Mouse (Mus musculus) cerebellum, adult (tissue): ENCODE measurements around the gene Ankrd26.
A peak's percentile ranks its signal among the peaks of the same experiment; 100 is the strongest.
"Not testable (repeated sequence)": the region's sequence is repeated elsewhere in the genome, so short reads cannot be mapped to it uniquely, and the experiment has no call there.

Experiments
- ATAC-seq: cut with Nextera tagmentation; 2 replicates; pipeline ENCODE4 v1.9.2; 2017; ENCODE audit warnings: mild to moderate bottlenecking, moderate library complexity, mixed read lengths; ENCODE audit not compliant: insufficient number of reproducible peaks, low FRiP score, low TSS enrichment

The Ankrd26 gene

DNA sequence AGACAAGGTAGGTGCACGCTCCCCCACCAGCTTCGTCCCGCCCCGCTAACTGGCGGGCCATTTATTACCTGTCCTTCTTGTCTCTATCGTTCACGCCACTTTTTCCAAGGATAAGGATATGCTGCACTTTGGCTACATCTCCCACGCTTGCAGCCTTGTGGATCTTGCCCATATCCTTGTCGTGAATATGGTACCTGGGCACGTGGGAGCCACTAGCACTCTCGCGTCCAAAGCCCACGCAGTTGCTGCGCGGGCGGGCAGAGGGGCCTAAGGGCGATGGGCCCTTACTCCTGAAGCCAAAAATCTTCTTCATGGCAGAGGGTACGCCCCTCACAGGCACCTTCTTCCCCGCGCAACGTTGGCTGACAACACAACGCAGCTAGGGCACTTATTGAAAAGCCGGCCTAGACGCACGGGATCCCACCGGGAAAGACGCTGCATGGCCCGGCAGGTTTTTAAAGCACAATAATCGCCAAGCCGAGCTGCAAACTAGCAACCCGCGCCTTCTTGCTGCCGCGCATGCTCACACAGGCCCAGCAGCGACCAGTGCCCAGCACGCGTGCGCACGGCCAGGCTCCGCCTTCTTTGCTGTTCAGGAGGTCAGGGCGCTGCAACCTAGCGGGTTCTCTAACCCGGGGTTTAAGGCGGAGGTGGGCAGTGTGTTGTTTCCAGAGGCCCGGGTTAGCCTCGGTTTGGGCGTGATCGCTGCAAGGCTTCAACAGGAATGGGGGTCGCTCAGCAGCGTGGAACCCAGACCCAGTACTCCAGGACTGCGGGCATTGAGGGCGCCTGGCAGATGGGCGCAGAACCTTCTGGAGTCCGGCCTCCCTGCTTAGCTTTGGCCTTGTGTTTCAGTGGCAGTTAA lies at the start of gene Ankrd26:
Gene Ankrd26, minus strand, starts transcription at position 482 of the 865 bp plus-strand sequence.
- ATAC-seq: peak; percentile 97

DNA sequence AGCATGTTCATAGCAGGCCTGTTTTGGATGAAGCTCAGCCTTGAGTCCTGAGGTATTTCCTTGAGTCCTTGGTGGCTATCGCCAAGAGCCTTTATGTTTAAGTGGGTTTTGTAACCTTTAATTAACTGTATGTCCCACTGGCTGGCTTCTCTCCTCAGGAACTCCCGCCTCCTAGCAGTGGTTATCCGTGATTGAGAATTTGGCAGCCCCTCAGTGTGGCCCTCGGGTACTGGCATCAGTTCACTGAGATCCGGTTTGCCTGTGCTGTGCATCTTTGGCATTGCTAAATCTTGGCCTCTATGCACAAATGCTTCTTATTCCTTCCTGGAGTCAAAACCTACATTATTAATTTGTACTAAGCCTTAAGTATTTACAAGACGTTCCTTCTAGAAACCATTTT lies 46.9 kb upstream of the Ankrd26 start:
- ATAC-seq: no peak

DNA sequence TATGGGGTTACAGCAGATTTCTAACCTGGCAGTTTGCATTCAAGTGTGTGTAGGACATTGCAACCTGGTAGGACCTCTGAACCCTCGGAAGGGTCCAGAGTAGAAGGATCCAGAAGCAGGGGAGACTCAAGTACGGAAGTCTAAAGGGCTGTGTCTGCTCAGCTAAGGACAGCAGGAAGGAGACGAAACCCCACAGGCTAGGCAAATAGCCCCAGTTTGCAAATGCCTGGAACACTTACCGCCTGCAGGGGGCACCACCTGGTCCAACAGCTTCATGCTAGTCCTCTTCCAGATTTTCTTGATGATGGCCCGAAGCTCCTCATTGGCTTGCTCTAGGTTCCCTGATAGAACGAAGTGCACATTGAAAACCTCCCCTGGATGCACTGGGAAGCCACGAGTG lies 43.9 kb upstream of the Ankrd26 start:
- ATAC-seq: no peak

DNA sequence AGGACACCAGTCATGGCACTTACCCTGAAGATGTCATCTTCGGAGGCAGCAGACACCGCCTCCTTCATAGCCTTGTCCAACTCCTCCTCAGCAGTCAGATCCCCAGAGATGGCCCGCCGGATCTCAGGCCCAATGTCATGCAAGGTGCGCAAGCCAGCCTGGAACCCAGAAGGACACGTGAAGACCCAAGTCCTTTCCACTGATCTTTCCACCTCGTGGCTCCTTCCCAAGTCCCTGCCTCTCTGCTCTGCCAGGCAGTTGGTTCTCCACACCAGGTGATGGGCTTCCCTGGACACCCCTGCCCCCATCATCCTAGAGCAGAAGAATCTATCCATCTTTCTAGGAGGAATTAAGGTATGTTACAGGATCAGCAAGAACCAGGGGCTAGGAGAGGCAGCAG lies 41.8 kb upstream of the Ankrd26 start:
- ATAC-seq: no peak

DNA sequence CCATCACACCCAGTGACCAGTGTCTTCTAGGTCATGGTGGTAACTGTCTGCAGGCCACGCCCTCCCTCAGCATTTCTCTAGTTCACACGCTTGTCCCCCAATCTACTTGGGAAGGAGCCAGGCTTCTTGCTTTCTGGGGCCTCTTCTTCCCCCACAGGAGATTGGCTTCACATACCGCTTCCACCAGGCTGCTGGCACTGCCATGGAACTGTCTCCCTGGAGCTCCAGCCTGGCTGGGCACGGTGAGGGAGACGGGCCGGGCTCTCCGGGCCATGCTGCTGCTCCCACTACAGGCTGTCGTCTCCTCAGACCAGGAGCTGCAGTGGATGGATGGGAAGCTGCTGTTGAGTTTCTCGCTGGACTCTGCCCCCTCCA lies 33.6 kb upstream of the Ankrd26 start:
- peak; percentile 66; the same call in 1 of the 2 replicates for ATAC-seq

DNA sequence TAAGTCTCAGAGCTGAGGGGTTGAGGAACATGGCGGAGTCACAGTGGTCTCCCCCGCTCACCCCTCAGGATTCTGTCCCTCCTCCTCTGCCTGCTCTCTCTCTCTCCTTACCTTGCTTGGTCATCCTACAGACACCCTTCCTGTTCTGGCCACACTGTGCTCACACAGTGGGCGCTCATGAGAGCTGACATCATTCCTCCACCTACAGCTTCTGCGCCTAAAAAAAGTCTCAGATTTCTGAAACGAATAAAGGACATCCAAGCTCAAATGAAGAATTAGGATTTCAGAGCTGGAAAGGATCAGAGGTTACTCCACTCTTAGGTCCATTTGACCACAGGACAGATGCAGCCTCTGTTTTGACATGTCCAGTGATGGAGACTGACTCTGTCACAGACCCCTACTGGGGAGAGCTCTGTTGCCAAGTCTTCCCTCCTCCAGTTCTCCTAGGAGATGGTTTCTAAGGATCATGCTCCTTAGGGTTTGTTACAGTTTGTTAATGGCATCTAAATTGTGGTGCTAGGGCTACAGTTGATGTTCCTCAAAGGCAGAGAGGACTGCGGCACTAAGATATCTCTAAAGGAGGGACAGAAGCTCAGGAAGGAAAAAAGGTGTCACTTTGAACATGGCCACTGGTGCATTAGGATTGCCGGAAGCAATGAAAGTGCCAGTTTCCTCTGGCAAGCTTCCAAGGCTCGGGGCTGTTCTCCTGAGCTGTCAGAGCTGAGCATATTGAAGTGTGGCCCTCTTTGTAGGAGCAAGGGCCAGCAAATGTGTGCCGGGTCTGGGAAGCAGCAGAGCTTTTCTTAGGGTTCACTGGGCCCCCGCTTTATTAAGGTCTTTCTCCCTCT lies 33.0 kb upstream of the Ankrd26 start:
- peak; percentile 46; the same call in 1 of the 2 replicates for ATAC-seq

DNA sequence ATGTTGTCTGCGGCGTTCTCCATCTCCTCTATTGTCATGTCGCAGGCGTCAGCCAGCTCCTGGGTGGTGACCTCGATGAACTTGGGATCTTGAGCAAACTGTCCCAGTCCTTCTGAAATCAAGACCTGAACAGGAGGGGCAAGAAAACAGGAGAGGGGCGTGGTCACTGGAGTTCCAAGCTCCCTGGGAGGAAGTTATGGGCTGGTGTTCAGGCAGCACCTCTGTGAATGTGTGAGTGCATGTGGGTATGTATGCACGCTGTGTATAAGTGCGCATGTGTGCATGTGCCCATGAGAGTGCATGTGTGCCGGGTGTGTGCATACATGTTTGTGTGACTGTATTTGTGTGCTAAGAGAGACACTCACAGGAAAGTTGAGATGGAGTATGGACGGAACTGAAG lies 32.0 kb upstream of the Ankrd26 start:
- no peak for ATAC-seq

DNA sequence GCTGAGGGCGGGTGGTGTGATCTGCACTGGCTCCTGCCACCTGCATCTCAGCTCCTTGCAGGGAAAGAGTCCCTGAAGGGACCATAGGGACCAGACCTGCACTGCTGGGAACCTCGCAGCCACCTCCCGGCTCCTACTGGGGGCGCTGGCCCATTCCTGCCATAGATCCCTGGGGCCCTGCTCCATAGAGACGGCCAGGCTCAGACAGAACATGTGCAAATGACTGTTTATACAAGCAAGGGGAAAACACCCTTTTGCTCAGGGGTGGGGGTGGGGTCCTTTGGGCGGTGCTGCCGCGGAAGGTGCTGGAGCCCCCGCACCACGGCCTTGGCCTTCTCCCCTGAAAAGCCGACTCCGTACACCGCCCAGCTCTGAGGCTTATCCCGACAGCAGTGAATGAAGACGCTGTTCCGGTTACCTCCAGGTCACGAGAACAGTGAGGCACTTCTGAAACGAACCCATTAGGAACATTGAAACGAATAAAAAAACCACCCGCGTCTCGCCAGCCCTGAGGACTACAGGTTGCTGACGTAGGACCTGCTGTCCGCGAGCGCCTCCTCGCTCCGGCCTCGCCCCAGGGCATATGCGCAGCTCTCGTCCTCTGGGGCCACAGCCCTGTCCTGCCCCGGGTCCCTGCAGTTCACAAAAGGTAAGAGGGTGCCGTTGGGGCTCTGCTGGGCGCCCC lies 31.5 kb upstream of the Ankrd26 start:
- ATAC-seq: no peak

DNA sequence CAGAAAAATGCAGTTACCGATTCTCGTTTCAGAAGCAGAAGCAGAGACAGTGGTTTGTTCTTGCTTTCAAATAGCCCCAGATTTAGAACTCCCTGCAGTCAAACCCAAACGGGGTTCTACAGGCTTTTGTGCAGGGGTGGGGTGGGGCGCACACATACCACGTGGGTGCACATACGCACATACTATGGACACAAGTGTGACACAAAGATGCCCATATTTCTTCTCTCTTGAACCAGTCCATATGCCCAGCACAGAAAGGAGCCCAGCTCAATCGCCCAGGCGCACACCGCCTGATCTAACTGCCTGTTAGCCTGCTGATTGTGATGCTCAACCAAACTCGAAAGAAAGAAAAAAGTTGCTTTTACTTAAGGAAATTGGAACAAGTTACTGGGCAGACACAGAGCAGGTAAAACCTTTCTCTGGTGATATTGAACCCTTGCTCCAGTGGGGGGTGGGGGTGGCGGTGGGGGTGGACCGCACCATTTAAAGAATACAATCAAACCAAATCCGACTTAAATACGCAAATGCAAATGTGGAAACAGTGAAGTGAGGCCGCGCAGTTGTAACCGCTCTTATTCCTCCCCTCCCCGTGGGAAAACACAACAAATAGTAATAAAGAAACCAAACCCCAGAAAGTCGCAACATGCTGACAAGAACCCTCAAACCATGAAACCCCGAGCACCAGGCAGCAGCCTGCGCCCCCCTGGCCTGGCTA lies 30.8 kb upstream of the Ankrd26 start:
- ATAC-seq: no peak

DNA sequence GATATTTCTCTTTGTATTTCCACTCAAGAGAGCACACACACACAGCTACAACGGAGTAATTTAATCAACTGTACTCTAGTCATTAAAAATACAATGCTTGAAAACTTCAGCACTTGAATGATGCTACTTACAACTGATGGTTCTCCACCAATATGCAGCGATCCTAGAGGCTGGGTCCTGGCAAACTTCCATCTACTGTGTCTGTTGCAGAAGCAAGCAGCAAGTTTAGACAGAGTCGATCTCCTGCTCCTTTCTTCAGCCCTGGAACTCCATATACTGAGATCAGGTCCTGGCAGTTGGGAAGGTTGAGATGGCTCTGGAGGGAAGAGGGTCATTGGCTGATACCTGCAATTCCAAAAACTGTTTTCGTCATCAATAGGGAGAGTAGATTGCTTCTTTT lies 16.7 kb upstream of the Ankrd26 start:
- ATAC-seq: not testable (repeated sequence)

DNA sequence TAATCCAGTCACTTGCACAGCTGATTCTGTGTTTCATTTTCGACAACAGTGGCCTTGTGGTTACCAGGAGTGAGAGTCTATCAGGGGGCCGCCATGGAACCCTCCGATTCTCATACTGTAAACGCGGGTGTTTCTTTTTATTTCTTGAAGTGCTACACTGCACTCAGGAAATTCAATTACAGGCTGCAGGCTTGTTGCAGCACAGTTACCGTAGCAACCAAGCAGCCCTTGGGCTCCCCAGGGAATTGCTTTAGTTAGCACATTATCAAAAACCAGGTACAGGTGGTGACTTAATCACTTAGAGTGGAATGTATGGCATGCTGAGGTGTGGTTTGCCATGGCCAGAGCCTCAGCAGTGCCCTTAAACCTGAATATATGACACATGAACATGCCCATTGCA lies 12.3 kb upstream of the Ankrd26 start:
- ATAC-seq: no peak

DNA sequence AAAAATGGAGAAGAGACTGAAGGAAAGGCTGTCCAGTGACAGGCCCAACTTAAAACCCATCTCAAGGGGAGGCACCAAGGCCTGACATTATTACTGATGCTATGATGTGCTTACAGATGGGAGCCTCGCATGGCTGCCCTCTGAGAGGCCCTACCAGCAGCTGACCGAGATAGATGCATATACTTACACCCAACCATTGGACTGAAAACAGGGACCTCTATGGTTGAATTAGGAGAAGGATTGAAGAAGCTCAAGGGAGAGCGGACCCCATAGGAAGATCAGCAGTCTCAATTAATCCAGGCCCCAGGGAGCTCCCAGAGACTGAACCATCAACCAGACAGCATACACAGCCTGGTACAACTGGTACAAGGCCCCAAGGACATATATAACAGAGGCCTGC lies 5.8 kb upstream of the Ankrd26 start:
- no peak for ATAC-seq

DNA sequence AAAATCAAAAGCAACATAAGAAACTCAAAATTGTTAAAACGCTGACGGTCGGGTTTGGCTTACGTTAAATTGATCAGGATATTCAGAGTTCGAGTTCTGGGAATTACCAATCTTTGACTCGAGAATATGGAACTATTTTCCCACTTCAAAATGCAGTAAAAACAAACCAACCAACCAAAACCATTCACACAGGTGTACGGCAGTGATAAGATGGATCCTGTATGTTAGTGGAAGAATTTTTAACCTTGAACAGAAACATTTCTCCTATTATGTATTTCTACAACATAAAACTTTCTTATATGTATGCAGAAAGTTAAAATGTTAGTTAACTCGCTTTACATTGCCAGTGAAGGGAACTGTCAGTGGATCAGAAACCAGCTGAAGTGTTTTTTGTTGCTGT lies 801 bp downstream of the Ankrd26 start:
- ATAC-seq: no peak

DNA sequence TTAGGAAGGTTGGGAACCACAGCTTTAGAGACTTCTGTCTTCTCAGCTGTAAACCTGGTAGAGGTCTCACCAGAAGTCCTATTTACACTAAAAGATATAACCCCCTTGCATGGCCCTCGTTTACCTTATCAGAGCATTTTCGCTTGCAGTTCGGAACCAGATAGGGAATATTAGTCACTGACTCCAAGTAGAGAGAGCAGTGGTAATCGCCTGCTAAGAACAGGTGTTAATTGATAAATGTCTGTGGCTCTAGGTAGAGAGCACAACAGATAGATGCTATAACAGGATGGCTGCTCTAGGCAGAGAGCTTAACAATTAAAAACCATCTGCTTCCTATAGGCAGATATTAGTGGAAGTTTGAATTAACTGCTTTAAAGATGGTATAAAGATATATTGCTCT lies 23.4 kb downstream of the Ankrd26 start:
- ATAC-seq: no peak

DNA sequence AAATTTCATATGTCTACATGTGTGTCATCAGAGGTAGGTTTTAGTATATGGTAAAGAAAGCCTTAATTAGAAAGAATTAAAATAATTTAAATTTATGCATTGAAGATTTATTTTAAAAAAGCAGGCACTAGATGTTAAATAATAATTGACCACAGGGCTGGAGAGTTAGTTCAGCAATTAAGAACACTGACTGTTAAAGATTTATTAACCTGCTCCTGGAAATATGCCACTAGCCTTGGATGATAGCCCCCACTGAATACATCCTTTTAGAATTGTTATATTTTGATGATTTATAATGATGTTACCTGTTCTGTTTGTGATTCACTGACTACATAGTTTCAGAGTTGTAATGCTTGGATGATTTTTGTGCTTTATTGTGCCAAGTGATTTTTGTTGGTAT lies 24.8 kb downstream of the Ankrd26 start:
- not testable (repeated sequence) for ATAC-seq

DNA sequence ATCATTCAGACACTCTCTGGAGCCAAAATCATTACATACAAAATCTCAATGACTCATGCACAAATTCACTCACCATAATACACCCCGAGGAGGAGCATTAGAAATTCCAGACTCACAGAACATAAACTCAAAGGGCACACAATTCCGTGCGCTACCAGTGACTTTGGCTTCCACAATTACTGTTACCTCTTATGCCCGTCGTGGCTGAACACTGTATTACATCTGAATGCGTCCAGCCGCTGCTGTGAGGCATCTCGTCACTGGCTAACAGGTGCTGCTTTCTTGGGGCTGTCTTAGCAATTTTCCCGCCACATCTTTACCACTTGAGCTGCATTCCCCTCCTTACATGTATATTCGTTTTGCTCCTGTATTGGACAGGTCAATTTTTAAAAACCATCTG lies 26.7 kb downstream of the Ankrd26 start:
- ATAC-seq: no peak

DNA sequence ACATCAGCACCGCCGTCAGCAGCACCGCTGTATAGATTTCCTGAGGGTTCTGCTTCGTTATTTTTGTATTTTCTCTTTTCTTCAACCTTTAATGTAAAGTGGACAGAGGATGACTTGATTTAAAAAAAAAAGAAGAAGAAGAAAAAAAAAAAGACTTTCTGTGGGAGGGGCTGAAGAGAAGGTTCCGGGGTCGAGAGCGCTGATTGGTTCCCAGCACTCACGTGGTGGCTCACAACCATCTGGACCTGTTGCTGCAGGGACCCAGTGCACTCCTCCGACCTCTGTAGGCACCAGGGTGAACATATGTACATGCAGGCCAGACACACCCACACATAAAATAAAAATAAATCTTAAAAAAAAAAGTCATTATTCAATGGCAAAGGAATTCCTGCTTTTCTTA lies 28.6 kb downstream of the Ankrd26 start:
- no peak for ATAC-seq

DNA sequence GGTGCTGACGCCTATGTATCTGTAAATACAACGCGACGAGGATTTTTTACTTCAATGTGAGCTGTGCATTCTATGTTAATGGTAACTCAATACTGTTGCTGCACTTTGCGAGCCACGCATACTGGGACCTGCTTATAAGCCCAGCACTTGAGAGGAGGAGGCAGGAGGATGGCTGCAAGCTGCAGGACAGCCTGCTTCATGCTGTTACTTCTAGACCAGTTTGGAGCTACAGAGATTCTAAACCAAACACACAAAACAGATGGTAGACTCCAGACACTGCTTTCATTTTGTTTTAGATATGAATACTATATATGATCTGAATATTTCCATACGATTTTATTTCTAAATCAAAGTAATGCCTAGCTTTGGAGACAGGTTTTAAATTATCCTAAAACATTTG lies 41.4 kb downstream of the Ankrd26 start:
- ATAC-seq: no peak

DNA sequence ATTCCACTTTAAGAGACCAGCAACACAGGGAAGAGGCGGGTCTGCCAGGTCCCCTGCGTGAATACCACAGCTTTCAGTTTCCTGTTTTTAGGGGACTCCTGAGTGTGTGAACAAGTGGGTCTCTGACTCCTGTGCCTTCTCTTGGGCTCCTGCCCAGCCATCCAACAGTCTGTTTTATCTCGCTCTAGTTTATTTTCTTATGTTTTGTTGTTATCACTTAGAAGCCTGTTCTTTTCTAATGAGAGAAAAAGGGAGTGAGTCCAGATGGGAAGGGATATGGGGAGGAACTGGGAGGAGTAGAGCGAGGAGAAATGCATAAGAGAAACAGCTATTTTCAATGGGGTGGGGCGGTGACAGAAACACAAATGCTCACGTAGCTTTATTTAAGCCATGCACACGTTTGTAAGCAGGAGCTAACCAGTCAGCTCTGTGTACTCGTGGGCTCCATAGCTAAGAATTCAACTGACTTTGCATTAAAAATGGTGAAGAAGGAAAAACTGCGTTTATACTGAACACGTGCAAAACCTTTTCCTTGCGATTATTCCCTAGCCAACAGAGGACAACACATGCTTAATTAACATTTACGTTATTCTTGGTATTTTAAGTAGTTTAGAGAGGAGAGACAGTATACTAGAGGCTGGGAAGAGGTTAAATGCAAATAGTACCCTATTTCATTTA lies 48.6 kb downstream of the Ankrd26 start:
- ATAC-seq: no peak

DNA sequence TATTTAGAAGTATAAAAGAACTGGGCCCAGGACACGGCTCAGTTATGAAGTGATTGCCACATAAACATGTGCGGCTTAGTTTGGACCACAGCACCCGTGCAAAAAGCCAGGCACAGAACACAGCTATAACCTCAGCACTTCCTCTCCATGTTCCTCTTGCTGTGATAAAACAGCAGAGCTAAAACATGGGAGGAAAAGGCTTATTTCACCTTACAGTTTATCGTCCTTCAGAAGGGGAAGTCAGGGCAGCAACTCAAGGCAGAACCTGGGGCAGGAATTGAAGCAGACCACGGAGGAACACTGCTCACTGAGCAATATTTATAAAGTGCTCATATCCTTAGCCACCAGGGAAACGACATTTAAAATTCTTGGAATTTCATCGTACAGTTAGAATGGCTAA lies 63.0 kb downstream of the Ankrd26 start:
- no peak for ATAC-seq
